Mouse (Mus musculus) lung, postnatal 0 days (tissue): ENCODE data around the gene Psg22. TPM values are rescaled to one million over a fixed set of nuclear protein-coding genes. Genes with fewer than 3 reads are reported as not detected.
"Not testable (repeated sequence)": the region's sequence is repeated elsewhere in the genome, so short reads cannot be mapped to it uniquely, and the experiment has no call there.

Source experiments
- ATAC-seq: fragments of 200-750 bp; cut with Nextera tagmentation; 2 replicates; pipeline ENCODE4 v1.8.0; 2017; ENCODE audit warnings: moderate library complexity
- DNase-seq: peaks from one replicate; pipeline ENCODE4 v3.0.0-alpha.2; 2016; ENCODE audit warnings: low spot score
- H3K27ac ChIP-seq: fragments of 300-500 bp; sonication (generic); 2 replicates; pipeline ENCODE4 v1.5.1; 2014; ENCODE audit warnings: antibody characterized with exemption, mild to moderate bottlenecking, low read length, mixed read lengths
- H3K27me3 ChIP-seq: fragments of 300-500 bp; sonication (generic); replicated peaks from 2 replicates; pipeline ENCODE4 v1.6.1; 2014; ENCODE audit warnings: low read length, mixed read lengths; ENCODE audit not compliant: insufficient read depth
- H3K36me3 ChIP-seq: fragments of 300-500 bp; sonication (generic); 2 replicates; pipeline ENCODE4 v1.6.1; 2014; ENCODE audit warnings: low read length, mixed read lengths; ENCODE audit not compliant: insufficient read depth
- H3K4me1 ChIP-seq: fragments of 300-500 bp; sonication (generic); 2 replicates; pipeline ENCODE4 v1.6.1; 2014; ENCODE audit warnings: antibody characterized with exemption, low read depth, low read length, mixed read lengths; ENCODE audit not compliant: insufficient read depth
- H3K4me2 ChIP-seq: fragments of 300-500 bp; sonication (generic); replicated peaks from 2 replicates; pipeline ENCODE4 v1.6.1; 2014; ENCODE audit warnings: low read depth, mild to moderate bottlenecking, low read length, moderate library complexity, mixed read lengths
- H3K4me3 ChIP-seq: fragments of 300-500 bp; sonication (generic); 2 replicates; pipeline ENCODE4 v1.5.1; 2014; ENCODE audit warnings: low read depth, low read length
- H3K9ac ChIP-seq: fragments of 300-500 bp; sonication (generic); replicated peaks from 2 replicates; pipeline ENCODE4 v1.6.1; 2014; ENCODE audit warnings: low read depth, mild to moderate bottlenecking
- H3K9me3 ChIP-seq: fragments of 300-500 bp; sonication (generic); 2 replicates; pipeline ENCODE4 v1.6.1; 2016; ENCODE audit warnings: low read length, mixed read lengths
- CTCF ChIP-seq: IDR thresholded peaks from 2 replicates; pipeline ENCODE4 v1.5.1; 2016; ENCODE audit warnings: antibody characterized with exemption, mild to moderate bottlenecking
- EP300 ChIP-seq: IDR thresholded peaks from 2 replicates; pipeline ENCODE4 v1.6.1; 2016; ENCODE audit warnings: antibody characterized with exemption, mild to moderate bottlenecking, control low read depth
- WGBS: fragments of 180-500 bp; shearing (Covaris S2); extraction: QIAGEN DNeasy Blood & Tissue Kit; methylation state at CpG from one replicate; pipeline ENCODE4 v1.1.7; 2014; 5-methylcytosine and 5-hydroxymethylcytosine counted together
- polyA plus RNA-seq: library from polyadenylated mRNA; unstranded; fragments of >200 nt; fragmentation: Nextera tagmentation; extraction: Ambion mirVana; gene quantifications from 2 replicates; pipeline ENCODE4 v1.2.1, GENCODE M21; 2015

The Psg22 gene
- polyA plus RNA-seq = not detected in 2 replicates

- Histone ChIP-seq H3K4me3 (no peak within 1 kb of the TSS), H3K27me3 (no peaks in the 10 kb centered on the region), H3K27ac (no peak within 1 kb of the TSS), H3K9ac (no peak within 1 kb of the TSS), H3K4me2 (no peak within 1 kb of the TSS), H3K36me3 (no peaks in the 10 kb centered on the region), H3K4me1 (no peaks in the 10 kb centered on the region), H3K9me3 (no peaks in the 10 kb centered on the region)
- ATAC-seq (no peak), DNase-seq (no peak)
- TF ChIP-seq EP300 = no peak
- TF ChIP-seq CTCF = no peak
- 36% methylated on average over 2 of the region's 2 CpGs for WGBS
Observed at GRCm38 (mm10) chr7:18717790-18718189, at the start of gene Psg22. Gene Psg22 (plus strand): TSS chr7:18718090.

- TF ChIP-seq CTCF (peak; percentile 64), EP300 (no peak)
- DNase-seq (peak; percentile 14), ATAC-seq (no peak)
- H3K4me2 ChIP-seq = no peak overlapping the region
- no peak overlapping the region for H3K9ac ChIP-seq
- H3K4me1 ChIP-seq = no peaks in the 10 kb centered on the region
- H3K36me3 ChIP-seq = no peaks in the 10 kb centered on the region
- no peak overlapping the region for H3K27ac ChIP-seq
- H3K4me3 ChIP-seq = no peak overlapping the region
- WGBS = 33% methylated on average over 2 of the region's 2 CpGs
- no peaks in the 10 kb centered on the region for H3K9me3 ChIP-seq
- no peaks in the 10 kb centered on the region for H3K27me3 ChIP-seq
Observed at GRCm38 (mm10) chr7:18679772-18680171, 38.1 kb upstream of the Psg22 start.

GRCm38 (mm10) chr7:18685586-18685985, 32.3 kb upstream of the Psg22 start:
- H3K4me3 ChIP-seq = no peak overlapping the region
- H3K9me3 ChIP-seq = no peaks in the 10 kb centered on the region
- no peaks in the 10 kb centered on the region for H3K4me1 ChIP-seq
- TF ChIP-seq CTCF = no peak
- no peak for TF ChIP-seq EP300
- H3K4me2 ChIP-seq = no peak overlapping the region
- H3K27ac ChIP-seq = no peak overlapping the region
- ATAC-seq (no peak), DNase-seq (no peak)
- no peaks in the 10 kb centered on the region for H3K27me3 ChIP-seq
- H3K36me3 ChIP-seq = no peaks in the 10 kb centered on the region
- no peak overlapping the region for H3K9ac ChIP-seq

- Histone ChIP-seq H3K9me3 (no peaks in the 10 kb centered on the region), H3K27me3 (no peaks in the 10 kb centered on the region), H3K27ac (no peak within 1 kb of the TSS), H3K4me1 (no peaks in the 10 kb centered on the region), H3K9ac (no peak within 1 kb of the TSS), H3K4me3 (no peak within 1 kb of the TSS), H3K36me3 (no peaks in the 10 kb centered on the region), H3K4me2 (no peak within 1 kb of the TSS)
- TF ChIP-seq CTCF (no peak), EP300 (no peak)
- DNase-seq (no peak), ATAC-seq (no peak)
- 54% methylated on average over 2 of the region's 2 CpGs for WGBS
Observed at GRCm38 (mm10) chr7:18686085-18686484, 31.8 kb upstream of the Psg22 start, which contains the start of gene Psg20. Gene Psg20 (minus strand): TSS chr7:18686185.

- peak; percentile 61 for TF ChIP-seq CTCF
- not testable (repeated sequence) for H3K4me2 ChIP-seq, H3K9ac ChIP-seq, H3K4me1 ChIP-seq, H3K36me3 ChIP-seq, H3K9me3 ChIP-seq, H3K4me3 ChIP-seq, H3K27ac ChIP-seq, DNase-seq, H3K27me3 ChIP-seq, ATAC-seq
- 62% methylated on average over 4 of the region's 4 CpGs for WGBS
Observed at GRCm38 (mm10) chr7:18710331-18710730, 7.6 kb upstream of the Psg22 start.

- Histone ChIP-seq H3K9ac (no peak overlapping the region), H3K27me3 (no peaks in the 10 kb centered on the region), H3K4me3 (no peak overlapping the region), H3K36me3 (no peaks in the 10 kb centered on the region), H3K27ac (no peak overlapping the region), H3K9me3 (no peaks in the 10 kb centered on the region), H3K4me2 (no peak overlapping the region), H3K4me1 (no peaks in the 10 kb centered on the region)
- no peak for ATAC-seq
- whole genome bisulfite sequencing = 28% methylated on average over 1 of the region's 1 CpGs
- TF ChIP-seq EP300 (no peak), CTCF (no peak)
- no peak for DNase-seq
Observed at GRCm38 (mm10) chr7:18710846-18711245, 7.0 kb upstream of the Psg22 start.

- TF ChIP-seq CTCF = no peak
- TF ChIP-seq EP300 = no peak
- ATAC-seq (no peak), DNase-seq (no peak)
- Histone ChIP-seq H3K27me3 (no peaks in the 10 kb centered on the region), H3K4me1 (no peaks in the 10 kb centered on the region), H3K4me2 (no peak overlapping the region), H3K9ac (no peak overlapping the region), H3K36me3 (no peaks in the 10 kb centered on the region), H3K27ac (no peak overlapping the region), H3K9me3 (no peaks in the 10 kb centered on the region), H3K4me3 (no peak overlapping the region)
- 56% methylated on average over 4 of the region's 4 CpGs for WGBS
Observed at GRCm38 (mm10) chr7:18715546-18715945, 2.3 kb upstream of the Psg22 start.
